Mouse (Mus musculus) olfactory bulb, adult 2 months (tissue): ENCODE results near the gene Mrpl46.

ENCODE experiments used
- CTCF ChIP-seq: fragments of 200-500 bp; IDR thresholded peaks from 2 replicates; pipeline ENCODE4 v1.5.1; 2012; ENCODE audit warnings: low read depth, mild to moderate bottlenecking, low read length, moderate library complexity; ENCODE audit not compliant: insufficient read depth
- POLR2A ChIP-seq: fragments of 200-500 bp; IDR thresholded peaks from 2 replicates; pipeline ENCODE4 v1.6.1; 2012; ENCODE audit warnings: mild to moderate bottlenecking, low read depth, low read length, moderate library complexity; ENCODE audit not compliant: insufficient read depth

DNA sequence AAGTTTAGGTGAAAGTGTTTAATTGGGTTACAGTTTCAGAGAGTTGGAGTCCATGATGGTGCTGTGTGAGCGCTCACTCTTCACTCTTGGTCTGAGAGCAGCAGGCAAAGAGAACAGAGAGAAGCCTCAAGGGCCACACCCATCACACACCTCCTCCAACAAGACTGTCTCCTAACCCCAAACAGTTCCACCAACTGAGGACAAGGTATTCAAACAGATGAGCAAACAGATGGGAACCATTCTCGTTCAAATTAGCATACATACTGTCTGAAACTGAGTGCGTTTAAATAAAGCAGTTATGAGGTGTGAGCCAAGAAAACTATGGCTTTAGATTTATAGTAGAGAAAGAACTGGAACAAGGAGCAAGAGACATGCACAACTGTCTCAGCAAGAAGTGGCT, 13.3 kb upstream of the Mrpl46 start:
- TF ChIP-seq CTCF (no peak), POLR2A (no peak)
